Mouse (Mus musculus): ENCODE measurements around the gene Cog4. TPM values are rescaled to one million over a fixed set of nuclear protein-coding genes. Genes with fewer than 3 reads are reported as not detected.
"Not testable (repeated sequence)": the region's sequence is repeated elsewhere in the genome, so short reads cannot be mapped to it uniquely, and the experiment has no call there.

Cog4 gene
- total RNA-seq, 2 experiments from 2014 or later: 57.2 to 59.1 TPM

- intact Hi-C loops (cut with DNase I): no loop called here
- DNase-seq: no peak
Measured at GRCm38 (mm10) chr8:110886634-110887033, 40.2 kb downstream of the Cog4 start.

DNA sequence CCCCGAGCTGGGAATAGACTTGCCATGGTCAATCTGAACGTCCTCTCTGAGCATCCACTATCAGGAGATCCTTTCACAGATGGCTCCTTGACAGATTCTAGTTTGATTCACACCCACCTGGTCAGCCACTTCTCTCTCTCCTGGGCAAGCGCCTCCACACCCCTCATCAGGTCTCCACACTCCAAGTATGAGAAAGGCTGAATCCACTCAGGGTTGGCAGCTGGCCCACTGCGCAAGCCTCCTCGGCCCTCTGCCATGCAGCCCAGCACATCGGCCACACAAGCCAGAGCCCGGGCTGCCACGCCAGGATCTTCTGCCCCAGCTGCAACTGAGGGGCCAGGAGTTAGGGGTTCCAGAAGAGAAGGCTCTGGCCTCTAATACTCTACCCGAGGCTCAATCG is 41.2 kb downstream of the Cog4 start:
- intact Hi-C loops (cut with DNase I): no loop called here
- DNase-seq: no peak

GRCm38 (mm10) chr8:110888441-110888840 is 42.0 kb downstream of the Cog4 start:
- no peak for DNase-seq
- intact Hi-C loops (cut with DNase I): no loop called here

DNA sequence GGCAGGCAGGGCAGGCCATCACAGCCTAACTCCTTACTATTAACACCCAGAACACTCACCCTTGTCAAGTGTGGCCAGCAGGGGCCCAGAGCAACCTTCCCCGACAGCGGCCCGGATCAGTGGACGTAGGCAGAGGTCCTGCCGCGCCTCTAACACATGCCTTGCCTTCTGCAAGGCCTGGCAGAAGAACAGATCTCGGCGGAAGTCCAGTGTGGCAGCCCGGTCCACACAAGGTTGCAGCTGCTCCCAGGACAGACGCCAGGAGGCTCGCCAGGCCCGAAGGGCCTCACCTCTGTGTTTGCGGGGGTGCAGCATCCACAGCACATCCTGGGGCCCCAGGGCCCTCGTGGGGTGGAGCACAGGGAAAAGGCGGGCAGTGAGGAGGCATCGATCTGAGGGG is 42.5 kb downstream of the Cog4 start:
- intact Hi-C loops (cut with DNase I): no loop called here
- peak; percentile 31 to 39 for DNase-seq

DNA sequence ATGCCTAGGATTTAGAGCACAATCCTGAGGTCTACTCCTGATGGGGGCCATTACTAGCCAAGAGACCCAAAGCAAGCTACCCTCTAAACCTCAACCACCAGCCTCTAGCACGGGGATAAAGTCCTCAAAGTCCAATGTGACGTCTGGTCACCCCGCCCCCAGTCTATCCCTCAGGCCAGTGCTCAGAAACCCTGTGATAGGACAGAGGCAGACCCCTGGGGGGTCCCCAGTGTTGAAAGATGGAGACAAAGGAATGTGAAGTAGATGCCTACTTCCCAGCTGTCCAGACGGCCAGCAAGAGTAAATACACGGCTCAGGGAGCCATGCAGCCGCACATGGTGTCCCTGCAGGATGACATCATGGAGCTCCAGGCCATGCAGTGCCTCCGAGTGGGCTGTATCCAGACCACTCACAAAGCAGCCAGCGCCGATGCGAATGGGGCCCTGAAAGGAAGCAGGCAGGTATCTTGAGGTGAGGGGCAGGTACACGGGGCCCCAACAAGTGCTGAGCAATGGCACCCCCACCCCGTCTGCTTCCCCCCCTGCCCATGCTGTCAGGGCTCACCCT is 43.6 kb downstream of the Cog4 start:
- DNase-seq: no peak
- intact Hi-C loops (cut with DNase I): no loop called here

DNA sequence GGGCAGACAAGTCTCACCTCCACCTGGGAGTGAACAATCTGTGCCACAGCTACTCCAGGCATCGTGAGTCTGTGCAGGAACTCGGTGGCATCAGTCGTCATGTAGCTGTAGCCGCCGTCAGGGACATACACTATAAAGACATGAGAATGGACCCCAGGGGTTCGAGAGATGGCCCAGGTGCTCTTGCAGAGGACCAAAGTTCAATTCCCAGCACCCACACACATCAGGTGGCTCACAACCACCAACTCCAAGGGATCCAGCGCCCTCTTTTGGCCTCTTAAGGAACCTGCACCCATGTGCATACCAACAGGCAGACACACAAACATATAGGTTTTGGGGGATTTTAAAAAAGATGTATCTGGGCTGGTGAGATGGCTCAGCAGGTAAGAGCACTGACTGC is 45.6 kb downstream of the Cog4 start:
- no peak for DNase-seq
- intact Hi-C loops (cut with DNase I): no loop called here

DNA sequence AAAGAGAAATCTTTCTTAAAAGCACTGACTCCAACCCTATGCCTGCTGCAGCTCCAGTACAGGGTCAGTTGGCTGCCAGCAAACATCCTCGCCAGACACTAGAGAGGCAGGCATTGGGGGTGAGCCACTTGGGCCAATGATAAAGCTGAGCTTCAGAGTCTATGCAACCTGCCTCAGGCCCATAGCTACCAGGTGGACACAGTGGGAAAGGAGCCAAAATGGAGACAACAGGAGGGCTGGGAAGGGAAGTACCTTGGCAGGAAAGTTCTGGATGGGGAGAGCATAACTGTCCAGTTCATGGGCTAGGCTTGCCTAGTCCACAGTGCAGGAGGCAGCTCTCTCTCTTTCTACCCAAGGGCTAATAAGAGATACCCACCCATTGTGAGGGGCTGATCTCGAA is 46.5 kb downstream of the Cog4 start:
- no peak for DNase-seq
- intact Hi-C loops (cut with DNase I): no loop called here

GRCm38 (mm10) chr8:110894851-110895250 is 48.5 kb downstream of the Cog4 start:
- intact Hi-C loops (cut with DNase I): no loop called here
- DNase-seq: no peak

- DNase-seq: no peak
- intact Hi-C loops (cut with DNase I): no loop called here
Measured at GRCm38 (mm10) chr8:110895254-110895653, 48.9 kb downstream of the Cog4 start.

GRCm38 (mm10) chr8:110895812-110896211 is 49.4 kb downstream of the Cog4 start:
- intact Hi-C loops (cut with DNase I): no loop called here

GRCm38 (mm10) chr8:110897495-110897894 is 51.1 kb downstream of the Cog4 start:
- DNase-seq: no peak
- intact Hi-C loops (cut with DNase I): no loop called here

More at GRCm38 (mm10) chr8:110895812-110896211, 49.4 kb downstream of the Cog4 start:
- DNase-seq: no peak

DNA sequence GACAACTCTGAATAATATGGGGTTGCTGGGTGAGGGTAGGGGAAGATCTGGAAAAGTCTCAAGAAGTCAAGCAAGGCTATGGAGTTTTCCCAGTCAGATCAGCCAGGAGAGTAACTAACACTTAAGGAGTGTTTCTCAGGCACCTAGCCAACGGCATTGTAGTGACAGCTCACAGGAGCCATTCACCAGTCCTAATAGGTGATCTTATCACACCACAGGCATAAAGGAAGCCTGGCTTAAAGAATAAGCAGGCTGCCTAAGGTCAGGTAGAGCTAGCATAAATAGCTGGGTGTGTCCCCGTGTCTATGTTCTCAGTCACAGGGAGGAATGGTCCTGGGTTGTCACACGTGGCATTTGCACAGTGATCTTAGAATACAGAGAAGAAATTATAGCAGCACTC is 54.7 kb downstream of the Cog4 start:
- DNase-seq: no peak
- intact Hi-C loops (cut with DNase I): no loop called here

DNA sequence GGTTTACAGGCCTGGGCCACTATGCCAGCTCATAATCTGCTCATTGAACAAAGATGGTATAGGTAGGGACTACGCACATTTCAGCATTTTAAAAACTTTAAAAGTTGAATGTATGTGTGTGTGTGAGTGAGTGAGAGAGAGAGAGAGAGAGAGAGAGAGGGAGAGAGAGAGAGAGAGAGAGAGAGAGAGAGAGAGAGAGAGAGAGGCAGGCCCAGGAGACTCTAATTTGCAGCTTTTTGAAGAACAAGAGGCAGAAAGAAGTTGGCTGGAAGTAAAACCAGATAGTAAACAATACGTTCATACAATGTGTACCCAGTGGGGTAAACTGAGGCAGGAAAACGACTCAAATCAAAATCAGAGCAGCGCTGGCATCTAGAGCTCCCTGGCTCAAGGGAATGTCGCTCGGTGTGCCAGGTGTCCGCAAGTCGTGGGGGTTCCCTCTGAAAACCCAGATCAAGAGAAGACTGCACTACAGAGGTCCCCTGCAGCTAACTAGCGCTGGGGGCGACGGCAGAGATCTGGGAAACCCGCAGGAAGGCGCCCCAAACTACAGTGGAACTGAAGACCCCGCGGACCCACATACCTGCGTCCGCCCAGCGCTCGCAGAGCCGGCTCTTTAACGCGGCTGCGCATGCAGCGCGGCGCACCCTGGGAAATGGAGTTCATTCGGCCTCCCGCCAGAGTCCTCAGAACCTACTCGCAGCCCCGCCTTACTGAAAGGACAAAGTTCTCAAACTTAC is 55.6 kb downstream of the Cog4 start, which contains the start of gene Fuk:
Gene Fuk (minus strand): TSS at position 650 of the 740 bp plus-strand sequence.
- intact Hi-C loops (cut with DNase I): no loop called here
- DNase-seq: peak; percentile 68 to 70

GRCm38 (mm10) chr8:110902579-110902965 is 56.2 kb downstream of the Cog4 start:
- DNase-seq: no peak
- intact Hi-C loops (cut with DNase I): no loop called here

DNA sequence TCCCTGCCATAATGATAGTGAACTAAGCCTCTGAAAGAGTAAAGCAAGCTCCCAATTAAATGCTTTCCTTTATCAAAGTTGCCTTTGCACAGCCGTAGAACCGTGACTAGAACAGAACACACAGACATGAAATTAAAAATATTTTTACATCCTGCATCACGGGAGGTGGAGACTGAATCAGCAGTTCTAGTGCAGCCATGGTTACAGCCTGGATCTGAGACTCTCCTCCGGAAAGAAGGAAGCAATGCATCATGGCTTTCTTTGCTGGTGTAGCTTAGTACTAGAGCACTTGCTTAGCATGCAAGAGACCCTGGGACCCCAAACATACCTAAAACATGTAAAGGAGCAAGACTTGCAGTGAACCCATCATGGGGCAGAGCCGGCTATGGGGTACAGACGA is 59.0 kb downstream of the Cog4 start:
- intact Hi-C loops (cut with DNase I): loop anchor here (5.0 kb wide), 1 partner anchor 62 kb away; no protein-coding TSS in a partner anchor
- DNase-seq: no peak

GRCm38 (mm10) chr8:110906682-110907081 is 60.3 kb downstream of the Cog4 start:
- no peak for DNase-seq
- intact Hi-C loops (cut with DNase I): loop anchor here (5.0 kb wide), 1 partner anchor 61 kb away; no protein-coding TSS in a partner anchor

- intact Hi-C loops (cut with DNase I): loop anchor here (5.0 kb wide), 1 partner anchor 57 kb away; no protein-coding TSS in a partner anchor
- DNase-seq: not testable (repeated sequence)
Measured at GRCm38 (mm10) chr8:110909850-110910249, 63.5 kb downstream of the Cog4 start.

- intact Hi-C loops (cut with DNase I): no loop called here
Measured at GRCm38 (mm10) chr8:110911576-110912570, 65.5 kb downstream of the Cog4 start.

GRCm38 (mm10) chr8:110917415-110917814 is 71.0 kb downstream of the Cog4 start:
- intact Hi-C loops (cut with DNase I): no loop called here
- DNase-seq: no peak

More at GRCm38 (mm10) chr8:110911576-110912570, 65.5 kb downstream of the Cog4 start:
- no peak for DNase-seq

DNA sequence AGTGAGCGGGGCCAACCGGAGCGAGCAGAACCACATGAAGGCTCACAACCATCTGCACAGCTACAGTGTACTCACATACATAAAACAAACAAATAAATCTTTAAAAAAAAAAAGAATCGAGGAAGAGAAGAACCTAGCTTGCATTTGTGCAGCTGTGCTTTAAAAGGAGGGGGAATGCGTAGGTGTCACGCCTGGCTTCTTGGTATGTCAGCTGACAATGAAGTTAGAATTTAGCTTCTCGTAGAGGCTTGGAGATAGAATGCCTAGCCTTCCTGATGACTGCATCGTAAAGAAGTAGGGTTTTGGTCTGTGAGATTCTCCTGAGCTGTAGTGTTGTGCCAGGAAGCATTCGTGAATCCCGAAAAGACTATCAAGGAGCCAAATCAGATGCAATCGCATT is 71.6 kb downstream of the Cog4 start:
- intact Hi-C loops (cut with DNase I): no loop called here
- no peak for DNase-seq

- intact Hi-C loops (cut with DNase I): no loop called here
- no peak for DNase-seq
Measured at GRCm38 (mm10) chr8:110918460-110918859, 72.1 kb downstream of the Cog4 start.
